Mouse (Mus musculus) heart, postnatal 10 days (tissue): ENCODE results near the gene Scamp1. TPM values are rescaled to one million over a fixed set of nuclear protein-coding genes. Genes with fewer than 3 reads are reported as not detected.

Source experiments
- DNase-seq, 2 experiments: peaks; one replicate each; pipeline ENCODE4 v3.0.0; 2021
- intact Hi-C: fragments of 180-260 bp; cut with DNase I; formaldehyde crosslinking; loops from one replicate; pipeline ENCODE4 v1.15.1; 2025
- total RNA-seq, 2 experiments: library from RNA; stranded (reverse); gene quantifications; 2 replicates each; pipeline ENCODE4 v1.2.3; 2021

Scamp1 gene
- total RNA-seq, 2 experiments from 2014 or later, result 35.7 to 39.1 TPM

DNA sequence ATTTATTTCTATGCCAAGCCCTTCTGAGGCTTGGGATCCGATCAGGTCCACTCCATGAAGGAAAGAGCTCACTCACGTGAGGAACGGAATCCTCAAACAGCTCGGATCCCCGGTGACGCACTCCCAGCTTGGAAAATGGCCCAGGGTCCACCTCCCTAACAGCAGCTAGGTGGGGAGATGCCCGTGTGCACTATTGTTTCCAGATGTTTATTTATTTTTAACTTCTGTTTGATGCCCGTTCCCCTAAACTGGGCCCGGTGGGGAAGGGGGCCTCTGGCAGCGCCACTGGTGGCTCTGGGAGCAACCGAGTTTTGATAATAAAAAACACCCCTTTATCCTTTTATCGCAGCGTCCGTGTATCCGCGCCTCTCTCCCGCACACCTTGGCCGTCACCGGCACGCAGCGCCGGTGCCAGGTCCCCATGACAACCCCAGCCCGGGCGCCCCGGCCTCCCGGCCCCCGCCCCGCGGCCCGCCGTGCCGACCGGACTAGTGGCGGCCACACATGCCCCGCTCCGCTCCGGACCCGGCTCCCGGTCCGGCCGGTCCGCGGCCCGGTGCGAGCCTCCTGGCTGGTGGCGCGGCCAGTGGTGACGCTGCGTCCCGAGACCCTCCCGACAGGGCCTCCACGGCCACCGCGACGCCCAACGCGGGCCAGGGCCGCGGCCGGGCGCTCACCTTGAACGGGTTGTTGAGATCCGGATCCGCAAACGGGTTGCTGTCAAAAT, 951 bp downstream of the Scamp1 start:
- DNase-seq, result peak; percentile 50 to 66
- intact Hi-C loops, result loop anchor here (5.0 kb wide), 1 partner anchor 73 kb away; the partner anchor contains the start of gene Ap3b1

DNA sequence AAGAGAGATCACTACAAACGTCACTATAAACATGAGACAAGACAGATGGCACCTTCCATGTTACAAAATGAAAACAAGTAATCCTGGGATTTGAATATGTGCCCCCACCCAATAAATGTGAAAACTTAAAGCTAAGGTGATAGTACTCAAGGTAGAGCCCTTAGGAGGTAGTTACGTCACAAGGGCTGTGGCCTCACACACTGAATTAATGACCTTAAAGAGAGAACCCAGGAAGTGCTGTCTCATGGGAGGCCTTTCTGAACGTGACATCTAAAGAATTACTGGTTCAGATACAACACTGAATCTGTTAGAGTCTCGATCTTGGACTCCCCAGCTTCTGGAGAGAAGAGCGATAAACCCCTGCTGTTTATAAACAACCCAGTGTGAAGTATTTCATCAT, 6.2 kb downstream of the Scamp1 start:
- intact Hi-C loops, result no loop called here
- DNase-seq, result no peak

DNA sequence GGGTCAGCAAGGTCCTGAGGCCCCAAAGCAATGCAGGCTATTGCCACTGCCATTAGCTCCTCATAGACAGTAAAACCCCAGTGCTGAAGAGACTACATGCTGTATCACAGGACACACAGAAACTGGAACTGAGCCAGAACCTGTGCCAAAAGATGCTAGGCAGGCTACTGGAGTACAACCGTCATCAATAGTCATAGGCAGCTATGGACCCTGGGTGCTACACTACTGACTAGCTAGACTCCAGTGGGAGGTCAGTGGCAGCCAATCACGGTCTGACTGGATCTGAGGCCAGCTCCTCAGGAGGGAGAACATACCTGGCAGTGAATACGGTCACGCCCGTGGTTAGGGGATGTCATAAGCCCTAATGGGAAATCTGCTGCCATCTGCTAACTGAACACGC, 14.4 kb downstream of the Scamp1 start:
- DNase-seq, result no peak
- intact Hi-C loops, result no loop called here

GRCm38 (mm10) chr13:94268201-94268600, 17.5 kb downstream of the Scamp1 start:
- DNase-seq, result no peak
- intact Hi-C loops, result no loop called here

GRCm38 (mm10) chr13:94267190-94267589, 18.5 kb downstream of the Scamp1 start:
- intact Hi-C loops, result no loop called here
- DNase-seq, result no peak

DNA sequence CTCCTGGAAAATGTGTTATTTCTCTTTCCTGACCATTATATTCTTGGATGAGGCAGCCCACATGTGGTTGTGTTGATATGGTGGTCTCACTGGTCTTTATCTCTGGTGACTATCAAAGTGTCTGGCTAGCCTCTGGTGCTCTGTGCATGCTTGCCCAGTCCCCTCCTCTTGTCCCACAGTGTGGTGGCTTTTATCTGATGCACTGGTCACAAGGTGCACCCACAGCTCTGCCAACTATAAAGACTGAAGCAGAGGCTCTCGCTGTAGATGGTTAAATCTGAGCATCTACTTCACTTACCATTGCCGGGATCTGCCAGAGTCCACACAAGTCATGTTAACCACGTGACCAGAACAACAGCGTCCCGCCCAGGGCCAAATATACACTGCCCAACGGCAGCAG, 19.1 kb downstream of the Scamp1 start:
- intact Hi-C loops, result no loop called here
- no peak for DNase-seq

DNA sequence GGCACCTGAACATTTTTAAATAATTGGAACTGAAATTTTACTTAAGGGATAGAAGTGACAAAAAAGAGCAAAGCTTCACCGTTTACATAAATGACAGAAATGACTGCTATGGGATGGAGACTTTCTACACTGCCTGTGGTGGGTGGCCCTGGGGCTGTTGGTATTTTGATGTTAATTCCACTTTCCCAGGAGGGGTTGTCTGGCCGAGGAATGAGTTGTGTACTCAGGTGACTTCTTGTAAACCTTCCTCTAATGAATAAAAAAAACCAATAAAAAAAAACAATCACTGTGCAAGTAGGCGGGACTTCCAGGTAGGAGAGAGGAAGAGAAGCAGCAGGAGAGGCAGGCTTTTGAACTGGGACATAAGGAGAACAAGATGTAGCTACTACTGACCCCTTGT, 20.4 kb downstream of the Scamp1 start:
- intact Hi-C loops, result no loop called here
- no peak for DNase-seq

- intact Hi-C loops, result no loop called here
Observed at GRCm38 (mm10) chr13:94263943-94264342, 21.7 kb downstream of the Scamp1 start.

DNA sequence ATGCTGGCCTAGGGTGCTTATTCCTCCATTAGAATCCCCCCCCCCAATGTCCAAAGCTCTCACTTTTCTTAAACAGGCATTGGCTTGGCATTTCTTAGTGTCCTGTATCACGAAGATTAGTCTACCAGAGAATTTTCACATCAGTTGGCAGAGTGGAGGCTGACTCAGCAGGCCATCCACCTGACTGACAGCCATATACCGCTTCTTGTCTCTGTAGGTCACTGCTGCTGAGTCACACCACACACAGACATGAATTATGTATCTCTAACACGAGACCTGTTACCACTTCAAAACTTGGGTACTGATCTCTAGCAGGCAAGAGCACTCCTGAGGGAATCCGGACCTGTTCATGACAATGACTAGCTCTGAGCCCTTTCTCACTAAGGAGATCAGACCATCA, 23.1 kb downstream of the Scamp1 start:
- DNase-seq, result no peak

More at GRCm38 (mm10) chr13:94263943-94264342, 21.7 kb downstream of the Scamp1 start:
- peak in 1 of 2 experiments; percentile 28 for DNase-seq

DNA sequence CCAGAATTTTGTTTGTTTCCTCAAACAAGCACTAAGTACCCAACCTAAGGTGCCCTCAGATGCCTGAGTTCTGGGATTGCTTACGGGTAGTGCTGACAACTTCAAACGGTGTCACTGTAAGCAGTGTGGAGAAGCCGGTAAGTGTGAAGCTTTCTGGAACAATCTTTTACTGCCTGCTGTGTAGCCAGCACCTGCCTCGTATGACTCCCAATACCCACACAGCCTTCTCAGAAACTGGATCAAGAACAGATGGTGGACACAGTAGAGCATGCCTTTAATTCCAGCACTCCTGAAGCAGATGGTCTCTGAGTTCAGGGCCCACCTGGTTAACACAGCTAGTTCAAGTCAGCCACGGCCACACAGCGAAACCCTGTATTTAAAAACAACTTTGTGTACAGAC, 24.0 kb downstream of the Scamp1 start:
- DNase-seq, result no peak
- intact Hi-C loops, result no loop called here

More for the DNA sequence above, 23.1 kb downstream of the Scamp1 start:
- intact Hi-C loops, result no loop called here

- intact Hi-C loops, result no loop called here
- DNase-seq, result no peak
Observed at GRCm38 (mm10) chr13:94260961-94261360, 24.7 kb downstream of the Scamp1 start.

GRCm38 (mm10) chr13:94259210-94259609, 26.4 kb downstream of the Scamp1 start:
- DNase-seq, result no peak
- intact Hi-C loops, result no loop called here

GRCm38 (mm10) chr13:94258530-94258929, 27.1 kb downstream of the Scamp1 start:
- intact Hi-C loops, result no loop called here
- DNase-seq, result no peak

DNA sequence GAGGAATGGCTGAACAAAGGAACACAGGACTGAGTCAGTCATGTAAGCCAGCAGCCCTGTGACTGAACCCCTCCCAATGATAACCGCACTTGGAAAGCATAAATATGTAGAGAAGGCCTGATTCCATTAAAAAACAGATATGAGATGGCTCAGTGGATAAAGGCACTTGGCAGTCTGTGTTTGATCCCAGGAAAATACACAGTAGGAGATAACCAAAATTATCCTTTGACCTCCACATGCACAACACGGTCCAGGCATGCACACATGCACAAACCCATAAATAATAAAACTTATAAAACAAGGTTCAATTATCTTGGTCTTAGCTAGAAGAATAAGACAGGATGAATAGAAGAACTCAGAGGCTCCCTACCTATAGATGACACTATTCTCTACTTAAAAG, 27.9 kb downstream of the Scamp1 start:
- intact Hi-C loops, result no loop called here
- DNase-seq, result no peak

GRCm38 (mm10) chr13:94255176-94255575, 30.5 kb downstream of the Scamp1 start:
- DNase-seq, result peak; percentile 14 to 23
- intact Hi-C loops, result no loop called here

DNA sequence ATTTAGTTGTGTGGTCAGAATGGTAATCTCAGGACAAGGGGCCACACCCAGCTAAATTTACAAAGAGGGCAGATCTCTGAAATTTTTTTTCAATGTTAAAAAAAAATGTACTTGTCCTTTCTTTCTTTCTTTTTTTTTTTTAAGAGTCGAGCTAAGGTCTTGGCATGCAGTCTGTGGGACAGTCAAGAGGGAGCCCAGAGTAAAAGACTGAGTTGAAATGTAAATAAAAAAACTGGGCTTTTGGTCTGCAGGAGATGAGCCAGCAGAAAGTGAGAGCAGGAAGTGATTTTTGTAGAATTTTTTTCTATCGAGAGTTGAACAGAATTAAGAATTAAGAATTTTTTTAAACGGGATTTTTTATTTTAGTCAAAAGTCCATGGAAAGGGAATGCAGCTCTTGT, 31.4 kb downstream of the Scamp1 start:
- intact Hi-C loops, result no loop called here

GRCm38 (mm10) chr13:94253052-94253451, 32.6 kb downstream of the Scamp1 start:
- intact Hi-C loops, result no loop called here
- no peak for DNase-seq

More for the DNA sequence above, 31.4 kb downstream of the Scamp1 start:
- no peak for DNase-seq

GRCm38 (mm10) chr13:94250761-94251160, 34.9 kb downstream of the Scamp1 start:
- intact Hi-C loops, result no loop called here
- no peak for DNase-seq

DNA sequence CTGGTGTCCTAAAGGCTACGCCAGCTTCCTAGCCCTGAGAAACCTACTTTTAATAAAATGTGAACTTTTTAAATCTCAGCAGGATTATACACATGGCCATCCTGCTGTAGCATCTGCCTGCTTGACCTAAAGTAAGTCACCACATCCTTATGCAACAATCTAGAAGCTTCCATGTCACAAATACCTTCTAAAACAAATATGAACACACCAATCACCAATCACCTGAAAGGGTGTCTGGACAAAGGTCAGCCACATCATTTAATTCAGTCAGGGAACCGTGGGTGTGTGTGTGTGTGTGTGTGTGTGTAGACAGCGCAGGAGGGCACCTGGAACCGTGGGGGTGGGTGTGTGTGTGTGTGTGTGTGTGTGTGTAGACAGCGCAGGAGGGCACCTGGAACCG, 35.5 kb downstream of the Scamp1 start:
- intact Hi-C loops, result no loop called here

GRCm38 (mm10) chr13:94242897-94243296, 42.8 kb downstream of the Scamp1 start:
- intact Hi-C loops, result loop anchor here (5.0 kb wide), 1 partner anchor 51 kb away; no protein-coding TSS in a partner anchor
- no peak for DNase-seq

More for the DNA sequence above, 35.5 kb downstream of the Scamp1 start:
- DNase-seq, result no peak

DNA sequence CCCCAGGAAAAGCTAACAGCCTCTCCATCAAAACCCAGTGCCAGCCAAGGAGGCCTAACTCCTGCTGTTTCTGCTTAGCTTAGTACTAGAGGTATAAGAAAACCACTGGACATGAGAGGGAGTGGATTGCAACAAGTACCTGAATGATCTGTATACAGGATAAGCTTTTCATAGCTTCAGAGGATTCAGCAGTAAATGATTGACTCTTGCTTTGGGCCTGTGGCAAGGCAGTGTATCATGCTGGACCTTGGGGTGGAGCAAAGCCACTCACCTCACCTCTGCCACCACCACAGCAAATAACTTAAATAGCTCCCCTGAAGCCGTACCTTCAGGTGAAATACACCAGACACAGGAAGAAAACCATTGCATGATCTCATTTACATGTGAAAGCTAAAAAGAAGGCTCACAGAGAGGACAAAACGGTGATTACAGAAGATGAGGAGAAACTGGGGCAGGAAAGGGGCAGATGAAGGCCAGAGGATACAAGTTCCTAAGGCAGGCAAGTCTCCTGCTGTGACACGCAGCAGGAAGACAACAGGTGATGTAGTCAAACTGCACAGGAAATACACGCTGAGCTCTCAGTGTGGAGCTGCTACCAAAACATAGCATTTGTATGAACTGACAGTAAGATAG, 43.6 kb downstream of the Scamp1 start:
- intact Hi-C loops, result loop anchor here (5.0 kb wide), 1 partner anchor 50 kb away; no protein-coding TSS in a partner anchor
- DNase-seq, result no peak

DNA sequence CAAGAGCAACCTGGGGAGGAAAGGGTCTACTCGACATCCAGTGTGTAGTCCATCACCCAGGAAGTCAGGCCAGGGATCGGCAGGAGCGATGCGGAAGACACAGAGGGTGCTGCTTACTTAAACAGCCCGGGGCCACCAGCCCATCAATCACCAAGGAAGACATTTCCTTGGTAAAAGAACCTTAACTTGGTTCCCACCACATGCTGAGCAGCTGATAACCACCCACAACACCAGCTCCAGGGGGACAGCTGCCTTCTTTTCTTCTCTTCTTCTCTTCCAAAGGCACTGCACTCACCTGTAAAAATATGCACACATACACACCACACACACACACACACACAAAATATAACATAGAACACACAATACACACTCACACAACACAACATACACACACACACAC, 44.8 kb downstream of the Scamp1 start:
- no peak for DNase-seq
- intact Hi-C loops, result loop anchor here (5.0 kb wide), 1 partner anchor 49 kb away; no protein-coding TSS in a partner anchor
